Mouse (Mus musculus) layer of hippocampus, adult 9-11 months (tissue): ENCODE results near the gene Eng.

Source experiments
- DNase-seq: peaks from one replicate; pipeline ENCODE4 v3.0.0; 2022

Eng gene

DNA sequence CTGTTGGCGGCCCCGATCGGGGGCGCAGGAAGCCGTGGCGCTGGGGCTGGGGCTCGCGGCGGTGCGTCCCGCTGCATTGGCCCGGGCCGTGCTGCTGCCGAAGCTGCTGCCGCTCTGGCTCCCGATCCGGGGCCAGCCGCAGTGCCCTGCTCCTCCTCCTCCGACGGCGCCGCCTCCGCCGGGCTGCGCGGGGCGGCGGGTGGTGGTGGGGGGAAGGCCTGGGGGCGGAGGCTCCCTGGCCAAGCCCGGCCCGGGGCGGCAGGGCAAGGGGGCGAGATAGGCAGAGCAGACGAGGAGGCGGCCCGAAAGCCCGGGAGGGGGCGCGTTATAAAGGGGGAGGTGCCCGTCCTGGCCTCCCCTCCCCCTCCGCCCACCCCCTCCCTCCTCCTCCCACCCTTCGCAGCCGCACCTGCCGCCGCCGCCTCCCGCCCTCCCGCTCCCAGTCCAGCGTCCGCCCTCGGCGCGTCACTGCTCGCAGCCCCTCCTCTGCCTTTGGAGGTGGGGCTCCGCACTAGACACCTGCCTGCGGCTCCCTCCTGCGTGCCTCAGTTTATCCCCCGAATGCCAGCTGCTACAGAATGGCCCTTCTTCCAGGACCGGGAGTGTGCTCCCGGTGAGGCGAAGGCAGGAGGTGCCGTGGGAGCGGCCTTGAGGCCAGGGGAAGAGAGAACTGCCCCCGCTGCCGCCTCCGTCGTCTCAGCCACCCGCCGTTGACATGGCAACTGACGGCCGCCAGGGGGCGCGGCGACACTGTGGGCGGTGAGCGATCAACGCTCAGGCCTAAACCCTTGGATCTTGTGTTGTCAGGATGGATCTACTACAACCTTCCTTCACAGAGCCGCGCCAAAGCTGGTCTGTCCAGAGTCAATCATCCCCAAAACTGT, 66.8 kb downstream of the Eng start, which contains the start of gene Cdk9:
Cdk9 (minus strand) TSS at position 143 of the 884 bp plus-strand sequence.
- DNase-seq = peak; percentile 90

DNA sequence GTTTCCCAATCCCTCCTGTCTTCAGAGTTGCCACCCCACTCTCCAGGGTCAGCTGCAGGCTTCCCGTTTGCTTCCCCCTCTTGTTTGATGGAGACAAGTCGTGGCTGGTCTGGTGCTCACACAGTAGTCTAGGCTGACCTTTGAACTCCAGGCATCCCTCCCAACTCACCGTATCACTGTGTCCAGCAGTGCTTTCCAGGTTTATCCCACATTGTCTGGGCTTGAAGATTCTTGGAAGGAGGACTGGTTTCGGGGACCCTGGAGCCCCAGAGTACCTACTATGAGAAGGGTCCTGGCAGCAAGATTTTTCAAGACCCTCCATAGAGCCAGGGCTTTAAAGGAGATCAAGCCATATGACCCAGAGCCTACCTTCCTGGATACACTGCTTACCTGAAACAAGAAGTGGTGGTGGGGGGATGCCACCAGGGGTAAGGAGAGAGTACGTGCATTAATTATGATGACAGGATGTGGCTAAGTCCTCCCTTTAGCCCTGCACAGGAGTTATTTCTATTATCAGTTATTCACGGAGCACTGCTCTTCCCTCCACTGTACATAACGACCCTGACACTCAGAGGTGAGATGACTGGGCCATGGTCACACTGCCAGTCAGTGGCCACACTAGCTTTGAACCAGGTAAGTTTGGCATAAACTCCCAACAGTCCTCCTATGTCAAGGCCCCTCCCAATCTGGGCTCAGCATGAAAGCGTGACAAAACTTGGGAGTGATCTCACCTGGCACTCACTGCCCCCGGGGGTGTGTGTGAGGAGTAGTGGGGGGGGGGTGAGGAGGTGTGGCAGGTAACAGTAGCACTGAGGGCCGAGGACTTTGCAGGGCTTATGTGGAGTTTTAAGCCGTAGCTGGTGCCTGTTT, 68.0 kb downstream of the Eng start:
- peak; percentile 47 for DNase-seq

DNA sequence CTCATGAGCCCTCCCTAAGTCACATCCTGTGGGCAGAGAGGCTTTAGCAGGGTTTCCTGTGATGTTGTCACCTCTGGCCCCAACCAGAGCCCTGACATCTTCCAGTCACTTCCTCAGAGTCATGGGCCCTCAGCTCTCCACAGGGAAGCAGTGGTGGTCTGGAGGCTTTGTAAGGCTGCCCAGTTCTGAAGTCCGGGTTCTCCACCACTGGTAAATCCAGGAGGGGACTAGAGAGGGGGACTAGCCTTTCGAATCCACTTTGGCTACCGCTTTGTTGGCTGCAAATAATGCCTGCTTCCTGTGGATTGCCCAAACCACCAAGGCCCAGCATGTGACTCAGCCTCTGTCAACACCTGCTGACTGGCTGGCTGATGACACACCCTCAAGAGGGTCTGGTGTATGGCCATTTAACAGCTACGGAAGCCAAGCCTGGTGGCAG, 68.6 kb downstream of the Eng start:
- DNase-seq = peak; percentile 76

DNA sequence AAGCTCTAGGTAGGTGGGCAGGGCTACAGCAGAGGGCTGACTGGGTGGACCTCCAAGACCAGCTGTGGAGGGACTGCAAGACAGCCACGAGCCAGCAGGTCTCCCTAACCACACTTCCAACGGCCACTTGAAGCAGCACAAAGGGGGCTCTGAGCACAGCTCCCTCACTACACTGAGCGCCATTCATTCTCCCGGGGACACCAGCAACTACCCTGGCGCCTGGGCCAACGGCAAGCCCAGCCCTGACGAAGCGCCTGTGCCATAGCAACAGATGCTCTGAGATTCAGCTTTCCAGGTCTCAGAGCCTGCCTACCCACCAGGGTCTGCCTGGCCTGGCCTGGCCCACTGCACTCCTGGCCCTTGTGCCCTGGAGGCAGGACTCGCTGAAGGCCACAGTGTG, 72.4 kb downstream of the Eng start:
- DNase-seq = peak; percentile 62

DNA sequence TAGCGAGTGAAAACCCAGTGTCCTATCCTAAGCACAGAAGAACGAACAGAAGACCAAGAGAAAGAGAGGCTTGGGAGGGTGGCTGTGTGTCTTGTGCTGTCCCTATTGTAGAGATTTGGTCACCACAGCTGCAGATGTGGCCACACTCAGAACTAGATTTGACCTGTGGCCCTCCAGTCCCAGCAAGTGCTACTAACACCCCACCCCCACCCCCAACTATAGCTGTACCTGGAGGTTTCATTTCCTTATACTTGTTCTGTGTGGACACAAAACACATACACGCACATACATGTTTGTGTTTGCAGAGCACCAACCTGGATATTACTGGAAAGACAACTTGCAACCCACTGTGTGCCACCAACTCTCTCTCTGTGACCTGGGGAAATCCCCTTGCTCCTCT, 73.7 kb downstream of the Eng start:
- DNase-seq = no peak

DNA sequence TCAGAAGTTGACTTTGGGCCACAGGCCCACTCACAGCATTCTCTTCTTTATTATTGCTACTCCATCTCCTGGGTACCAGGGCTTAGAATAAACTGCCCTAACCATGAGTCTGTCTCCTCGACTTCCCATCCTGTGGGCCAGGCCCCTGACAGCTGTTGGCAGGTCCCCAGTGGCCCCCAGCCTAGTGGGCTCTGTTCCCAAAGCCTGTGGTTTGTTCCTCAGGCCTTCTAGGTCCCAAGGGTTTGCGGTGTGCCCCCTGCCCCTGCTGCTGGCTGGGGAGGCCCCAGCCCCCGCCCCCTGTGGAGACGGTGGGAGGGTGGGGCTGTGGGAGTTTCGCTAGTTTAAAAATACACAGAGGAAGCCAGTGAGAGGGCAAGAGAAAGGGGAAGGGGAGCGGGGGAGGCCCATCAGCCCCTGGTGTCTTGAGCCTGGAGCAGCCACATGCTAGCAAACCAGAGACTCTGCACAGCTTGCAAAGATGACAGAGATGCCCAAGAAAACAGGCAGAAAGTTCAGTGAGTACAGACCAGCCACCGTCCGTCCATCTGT, 74.4 kb downstream of the Eng start, which contains the start of gene Sh2d3c:
Sh2d3c (plus strand) TSS at position 375 of the 549 bp plus-strand sequence.
- peak; percentile 74 for DNase-seq

DNA sequence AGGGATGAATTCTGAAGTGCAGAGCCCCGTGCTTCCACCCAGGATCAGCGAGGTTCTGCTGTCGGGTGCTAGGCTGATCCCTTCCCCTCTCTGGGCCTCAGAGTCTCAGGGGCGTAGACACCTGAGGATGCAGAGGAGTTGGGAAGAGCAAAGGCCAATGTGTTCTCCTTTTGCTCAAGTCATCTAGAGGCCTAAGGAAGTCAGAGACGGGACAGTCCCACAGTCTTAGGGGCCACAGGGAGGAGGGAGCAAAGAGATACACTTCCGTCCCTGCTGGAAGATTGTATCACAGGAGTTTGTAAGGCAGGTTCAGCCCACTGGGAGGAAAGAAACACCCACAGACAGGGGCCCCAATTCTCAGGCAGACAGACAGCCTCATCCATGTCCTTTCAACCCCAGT, 75.7 kb downstream of the Eng start:
- no peak for DNase-seq

DNA sequence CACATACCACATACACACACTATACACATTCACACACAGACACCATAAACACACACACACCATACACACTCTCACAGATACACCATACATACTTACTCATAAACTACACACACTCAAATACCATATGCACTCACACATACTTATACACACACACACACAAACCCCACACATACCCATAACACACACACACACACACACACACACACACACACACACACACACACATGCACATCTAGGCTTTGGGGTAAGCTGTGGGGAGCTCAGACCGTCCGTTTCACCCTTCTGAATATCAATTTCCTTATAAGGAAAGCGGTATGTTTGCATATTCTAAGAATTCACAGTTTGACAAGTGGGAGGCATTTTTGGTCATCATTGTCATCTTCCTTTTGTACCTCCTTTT, 76.2 kb downstream of the Eng start:
- DNase-seq = no peak

DNA sequence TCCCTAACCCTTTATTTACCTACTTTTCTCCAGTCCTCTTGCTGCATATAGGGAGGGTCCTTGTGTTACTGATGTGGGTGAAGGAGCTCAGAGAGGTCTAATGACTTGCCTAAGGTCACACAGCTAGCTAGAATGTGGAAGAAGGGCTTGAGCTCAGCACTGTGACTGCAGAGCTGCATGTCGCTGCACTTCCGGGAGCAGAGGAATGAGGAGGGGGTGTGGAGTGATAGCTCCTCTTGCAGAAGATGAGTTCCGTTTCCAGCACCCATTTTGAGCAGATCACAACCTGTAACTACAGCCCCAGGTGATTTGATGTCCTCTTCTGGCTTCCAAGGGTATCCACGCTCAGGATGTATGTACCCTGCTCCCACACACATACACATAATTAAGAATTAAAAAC, 77.8 kb downstream of the Eng start:
- no peak for DNase-seq

DNA sequence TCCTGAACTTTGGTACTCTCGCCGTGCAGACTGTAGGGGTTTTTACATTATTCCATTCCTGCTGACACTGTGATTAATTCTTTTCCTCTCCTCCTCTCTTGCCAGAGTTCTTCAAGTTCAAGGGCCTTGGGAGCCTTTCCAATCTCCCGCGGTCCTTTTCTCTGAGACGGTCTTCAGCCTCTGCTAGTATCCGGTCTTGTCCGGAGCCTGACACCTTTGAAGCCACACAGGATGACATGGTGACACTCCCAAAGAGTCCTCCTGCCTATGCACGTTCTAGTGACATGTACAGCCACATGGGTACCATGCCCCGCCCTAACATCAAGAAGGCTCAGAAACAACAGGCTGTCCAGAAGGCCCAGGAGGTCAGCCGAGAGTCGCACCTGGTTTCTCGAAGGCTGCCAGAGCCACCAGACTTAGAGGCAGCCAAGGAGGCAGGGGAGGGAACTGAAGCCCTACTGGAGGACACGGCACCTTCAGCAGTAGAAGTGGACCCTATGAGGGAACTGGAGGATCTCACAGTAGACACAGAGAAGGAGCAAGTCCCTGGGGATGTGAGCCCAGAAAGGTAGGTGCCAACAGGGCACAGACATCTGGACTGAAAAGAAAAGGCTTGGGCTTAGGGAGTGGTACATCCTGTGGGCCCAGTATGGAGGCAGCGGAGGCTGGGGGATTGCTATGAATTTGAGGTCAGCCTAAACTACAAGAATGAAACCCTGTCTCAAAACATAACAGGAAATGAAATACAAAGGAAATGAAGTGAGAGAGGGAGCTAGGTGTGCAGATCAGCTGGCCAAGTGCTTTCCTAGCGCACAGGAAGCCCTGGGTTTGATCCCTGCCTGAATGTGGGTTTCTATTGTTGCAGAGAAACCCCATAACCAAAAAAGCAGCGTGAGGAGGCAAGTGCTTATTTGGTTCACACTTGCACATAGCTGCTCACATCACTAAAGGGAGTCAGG, 78.7 kb downstream of the Eng start:
- DNase-seq = no peak

DNA sequence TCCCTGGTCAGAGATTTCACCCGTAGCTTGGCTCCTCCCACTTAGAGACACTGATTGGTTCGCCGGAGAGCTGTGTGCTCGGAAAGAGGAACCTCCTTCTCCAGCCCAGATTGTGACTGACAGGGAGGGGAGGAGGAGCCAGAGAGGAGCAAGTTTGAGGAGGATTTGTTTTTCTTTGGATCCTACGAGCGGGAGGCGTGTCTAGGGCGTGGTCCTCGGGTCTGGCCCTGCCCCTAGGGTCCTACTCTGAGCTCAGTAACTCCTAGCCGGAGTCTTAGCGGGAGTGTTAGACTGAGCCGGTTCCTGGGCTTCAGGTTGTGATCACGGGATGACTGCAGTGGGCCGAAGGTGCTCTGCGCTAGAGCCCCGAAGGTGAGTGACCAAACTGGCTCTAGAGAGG, 81.0 kb downstream of the Eng start:
- DNase-seq = peak; percentile 92

DNA sequence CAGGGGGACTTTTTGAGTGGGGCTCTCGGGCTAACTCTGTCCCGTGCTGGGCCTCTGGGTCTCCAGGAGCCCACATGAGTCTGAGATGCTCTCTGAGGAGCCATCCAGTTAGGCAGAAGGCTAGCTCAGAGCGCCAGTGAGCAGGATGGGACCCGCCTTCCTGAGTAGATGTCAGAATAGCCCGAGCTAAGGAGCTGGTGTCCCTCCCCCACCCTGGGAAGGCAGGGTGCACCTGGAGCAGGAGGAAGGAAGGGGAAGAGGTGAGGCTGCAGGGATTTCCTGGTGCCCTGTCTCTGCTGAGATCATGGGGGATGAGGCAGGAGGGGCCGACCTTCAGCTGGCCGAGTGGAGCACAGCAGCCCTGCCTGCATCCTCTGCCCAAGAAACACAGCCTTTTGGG, 82.1 kb downstream of the Eng start:
- no peak for DNase-seq

DNA sequence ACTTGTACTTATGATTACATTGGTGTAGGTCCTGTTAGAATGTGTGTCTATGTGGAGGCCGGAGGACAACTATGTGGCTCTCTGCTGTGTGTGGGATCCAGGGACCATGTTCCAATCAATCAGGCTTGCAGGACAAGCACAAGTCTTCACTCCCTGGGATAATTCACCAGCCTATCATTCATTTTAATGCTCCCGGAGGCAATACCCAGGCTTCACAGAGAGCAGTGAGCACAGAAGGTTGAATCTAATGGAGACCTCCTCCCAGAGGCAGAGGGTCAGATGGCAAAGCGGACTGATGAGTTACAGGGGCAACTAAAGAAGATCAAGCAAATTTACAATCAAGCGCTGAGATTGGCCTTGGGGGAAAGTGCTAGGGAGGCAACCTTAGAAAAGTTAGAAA, 83.2 kb downstream of the Eng start:
- no peak for DNase-seq

DNA sequence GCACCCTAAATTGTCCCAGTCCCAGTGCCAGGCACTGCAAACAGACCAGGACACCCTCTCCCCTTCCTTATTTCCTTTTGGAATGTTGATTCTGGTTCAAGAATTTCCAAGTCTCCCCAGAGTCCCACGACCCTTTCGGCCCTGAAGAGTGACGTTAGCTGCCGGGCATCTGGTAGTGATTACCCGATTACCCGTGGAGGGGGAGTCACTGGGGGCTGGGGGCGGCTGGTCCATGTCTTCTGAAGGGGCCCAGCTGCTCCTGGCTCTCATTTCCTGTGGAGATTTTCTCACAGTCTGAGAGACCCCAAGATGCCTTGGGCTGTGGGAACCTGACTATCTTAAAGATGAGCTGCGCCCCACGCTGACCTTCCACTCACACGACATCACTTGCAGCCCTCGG, 84.5 kb downstream of the Eng start:
- DNase-seq = no peak

DNA sequence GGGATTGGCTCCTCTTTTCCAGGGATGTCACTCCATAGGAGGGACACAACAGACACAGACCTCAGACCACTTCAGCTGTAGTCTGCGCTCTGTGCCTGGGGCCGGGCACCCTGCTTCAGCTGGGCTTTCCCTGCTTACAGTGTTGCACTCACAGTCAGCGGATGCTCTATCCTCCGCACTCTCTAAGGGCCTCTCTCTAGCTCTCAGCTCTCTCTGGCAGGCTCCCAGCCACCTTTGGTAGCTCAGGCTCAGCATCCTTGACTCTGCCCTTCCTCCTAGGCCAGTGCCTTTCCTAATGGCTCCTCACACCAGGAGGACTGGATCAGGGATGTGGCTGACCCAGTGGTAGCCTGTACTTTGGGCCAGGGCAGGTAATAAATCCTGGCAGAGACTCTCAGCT, 85.5 kb downstream of the Eng start:
- no peak for DNase-seq
